In the genomic region with DNA sequence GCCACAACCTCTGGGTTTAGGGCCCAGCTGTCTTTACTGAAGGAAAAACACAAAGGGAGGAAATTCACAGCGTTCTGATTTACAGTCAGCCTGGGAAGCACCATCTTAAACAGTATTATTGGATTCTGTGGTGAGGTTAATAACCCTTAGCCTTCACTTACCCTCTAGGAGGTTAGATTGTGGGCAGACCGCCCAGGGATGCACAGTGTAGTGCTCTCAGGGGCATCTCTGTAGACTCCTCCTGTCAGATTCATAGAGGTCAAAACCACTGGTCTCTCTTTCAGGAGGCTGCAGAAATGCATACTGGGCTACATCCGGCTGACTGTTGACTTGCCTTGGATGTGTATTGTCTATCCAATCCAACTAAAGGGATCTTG, we compare ENCODE assay signal across 21 mouse cellular contexts.
DNase-seq lines count a peak whose midpoint lies in the region; ATAC-seq and TF ChIP-seq lines count a peak whose summit lies in the region.
"Had no signal": no experiment of that assay in that cellular context is flagged by ENCODE, and none has a peak within 500 bp of the region (broad histone marks: within the 10 kb centered on the region; RNA-seq: fewer than 3 reads in every experiment).

No protein-coding gene starts in this region.

- H3K4me1 ChIP-seq in kidney, embryonic 14.5 days (ENCODE audit: control insufficient read depth, insufficient read depth, low read length), result 0 out of 2 replicates have a peak, but pooled peaks cover 6% of the 10 kb centered on the region
- H3K4me1 ChIP-seq in liver, postnatal 0 days (ENCODE audit: insufficient read depth), result 0 out of 2 replicates have a peak, but pooled peaks cover 8% of the 10 kb centered on the region
- H3K4me1 ChIP-seq in neural tube, embryonic 12.5 days, result no peaks in the 10 kb centered on the region
- no peaks in the 10 kb centered on the region for H3K4me1 ChIP-seq in embryonic facial prominence, embryonic 10.5 days
- H3K4me1 ChIP-seq: embryonic facial prominence, embryonic 12.5 days; hindbrain, embryonic 15.5 days; stomach, embryonic 15.5 days had no signal

- ATAC-seq in kidney, embryonic 14.5 days (ENCODE audit: low FRiP score, low TSS enrichment), result no peak
- ATAC-seq in liver, postnatal 0 days, result no peak
- ATAC-seq in neural tube, embryonic 12.5 days (ENCODE audit: low FRiP score, low read depth), result 0 out of 2 replicates have a peak, but pooled peaks have one; percentile 9
- ATAC-seq: forebrain, postnatal 0 days had no signal

- DNase-seq in kidney, postnatal 25 days, result no peak
- no peak for DNase-seq in liver, postnatal 0 days
- no peak for DNase-seq in liver
- DNase-seq in embryonic facial prominence, embryonic 10.5 days (ENCODE audit: low spot score), result no peak
- no peak for DNase-seq in thymus, postnatal 10 days (ENCODE audit: low spot score in 2 of 2)
- DNase-seq: adrenal gland, postnatal 36 days; cerebellum, adult 18-20 months; cerebellum, postnatal 14 days; forebrain, postnatal 0 days; heart, postnatal 36 days; kidney, postnatal 14 days; layer of hippocampus, postnatal 36 days; right cerebral cortex, postnatal 4 days had no signal

- no peaks in the 10 kb centered on the region for H3K36me3 ChIP-seq in kidney, embryonic 14.5 days (ENCODE audit: control insufficient read depth, insufficient read depth, low read length)
- H3K36me3 ChIP-seq in liver, postnatal 0 days (replicated peaks; ENCODE audit: insufficient read depth, low read length), result 0 out of 2 replicates have a peak, but pooled peaks cover 3% of the 10 kb centered on the region
- H3K36me3 ChIP-seq in neural tube, embryonic 12.5 days, result no peaks in the 10 kb centered on the region
- H3K36me3 ChIP-seq in embryonic facial prominence, embryonic 10.5 days (replicated peaks), result peaks cover 5% of the 10 kb centered on the region; the same call in 1 of the 2 replicates
- H3K36me3 ChIP-seq: embryonic facial prominence, embryonic 12.5 days; hindbrain, embryonic 15.5 days; stomach, embryonic 15.5 days had no signal

- TF ChIP-seq EP300 in liver, postnatal 0 days (IDR thresholded peaks at IDR 0.05; ENCODE audit: low read depth), result no peak

- no peaks in the 10 kb centered on the region for H3K9me3 ChIP-seq in kidney, embryonic 14.5 days (ENCODE audit: control insufficient read depth, low read length)
- no peaks in the 10 kb centered on the region for H3K9me3 ChIP-seq in liver, postnatal 0 days (ENCODE audit: low read length)
- no peaks in the 10 kb centered on the region for H3K9me3 ChIP-seq in neural tube, embryonic 12.5 days
- H3K9me3 ChIP-seq in embryonic facial prominence, embryonic 10.5 days, result no peaks in the 10 kb centered on the region
- H3K9me3 ChIP-seq: embryonic facial prominence, embryonic 12.5 days; hindbrain, embryonic 15.5 days; limb, embryonic 13.5 days; stomach, embryonic 15.5 days had no signal

- H3K27me3 ChIP-seq in kidney, embryonic 14.5 days (ENCODE audit: control insufficient read depth, insufficient read depth, low read length), result no peaks in the 10 kb centered on the region
- H3K27me3 ChIP-seq in liver, postnatal 0 days (ENCODE audit: insufficient read depth, low read length), result no peaks in the 10 kb centered on the region
- H3K27me3 ChIP-seq in neural tube, embryonic 12.5 days (replicated peaks), result no peaks in the 10 kb centered on the region
- H3K27me3 ChIP-seq in embryonic facial prominence, embryonic 10.5 days (replicated peaks; ENCODE audit: low read depth, poor library complexity, severe bottlenecking), result no peaks in the 10 kb centered on the region
- H3K27me3 ChIP-seq: embryonic facial prominence, embryonic 12.5 days; hindbrain, embryonic 15.5 days; limb, embryonic 13.5 days; stomach, embryonic 15.5 days had no signal

- no peak overlapping the region for H3K4me2 ChIP-seq in kidney, embryonic 14.5 days (replicated peaks; ENCODE audit: low read depth, low read length)
- H3K4me2 ChIP-seq in liver, postnatal 0 days (ENCODE audit: low read depth, low read length), result peak overlapping the region; percentile 11; the same call in 1 of the 2 replicates
- H3K4me2 ChIP-seq in neural tube, embryonic 12.5 days (replicated peaks), result no peak overlapping the region
- H3K4me2 ChIP-seq: embryonic facial prominence, embryonic 12.5 days; hindbrain, embryonic 15.5 days; limb, embryonic 13.5 days; midbrain, embryonic 11.5 days; stomach, embryonic 15.5 days had no signal

- no peak for TF ChIP-seq CTCF in liver, postnatal 0 days (IDR thresholded peaks at IDR 0.05; ENCODE audit: low read depth)

- WGBS in kidney, embryonic 14.5 days, result 30% methylated on average over 3 of the region's 3 CpGs
- 58% methylated on average over 3 of the region's 3 CpGs for WGBS in liver, postnatal 0 days (ENCODE audit: insufficient replicate concordance)
- 61% methylated on average over 3 of the region's 3 CpGs for WGBS in neural tube, embryonic 12.5 days
- 78% methylated on average over 3 of the region's 3 CpGs for WGBS in embryonic facial prominence, embryonic 10.5 days

- H3K4me3 ChIP-seq in kidney, embryonic 14.5 days (ENCODE audit: low read length), result no peak overlapping the region
- H3K4me3 ChIP-seq in liver, postnatal 0 days (ENCODE audit: low read depth, low read length), result no peak overlapping the region
- no peak overlapping the region for H3K4me3 ChIP-seq in neural tube, embryonic 12.5 days
- H3K4me3 ChIP-seq in embryonic facial prominence, embryonic 10.5 days, result no peak overlapping the region
- H3K4me3 ChIP-seq: embryonic facial prominence, embryonic 12.5 days; hindbrain, embryonic 15.5 days; limb, embryonic 13.5 days; stomach, embryonic 15.5 days had no signal

- no peak overlapping the region for H3K9ac ChIP-seq in kidney, embryonic 14.5 days (ENCODE audit: low read depth, low read length)
- no peak overlapping the region for H3K9ac ChIP-seq in liver, postnatal 0 days (replicated peaks)
- no peak overlapping the region for H3K9ac ChIP-seq in neural tube, embryonic 12.5 days
- H3K9ac ChIP-seq: embryonic facial prominence, embryonic 12.5 days; forebrain, postnatal 0 days; hindbrain, embryonic 15.5 days; limb, embryonic 13.5 days; liver, embryonic 14.5 days; stomach, embryonic 15.5 days had no signal

- 0 out of 2 replicates have a peak overlapping the region, but pooled peaks have one; percentile 44 for H3K27ac ChIP-seq in kidney, embryonic 14.5 days (ENCODE audit: low read depth, low read length)
- H3K27ac ChIP-seq in liver, postnatal 0 days (ENCODE audit: low read depth), result peak overlapping the region; percentile 64; the same call in 1 of the 2 replicates
- H3K27ac ChIP-seq in neural tube, embryonic 12.5 days, result no peak overlapping the region
- H3K27ac ChIP-seq in embryonic facial prominence, embryonic 10.5 days (replicated peaks), result no peak overlapping the region
- H3K27ac ChIP-seq: embryonic facial prominence, embryonic 12.5 days; hindbrain, embryonic 15.5 days; limb, embryonic 13.5 days; liver, embryonic 14.5 days; stomach, embryonic 15.5 days had no signal

Comparison
In these comparisons a context has a peak if more than half of its experiments do, and no peak if none do; other contexts are left out.
1. H3K27ac ChIP-seq: peak in kidney, embryonic 14.5 days (single experiment) and liver, postnatal 0 days (single experiment); none in neural tube, embryonic 12.5 days (single experiment) and embryonic facial prominence, embryonic 10.5 days (single experiment).